ENCODE assay signal across 17 mouse cellular contexts in genomic region chr2:151921068-151921467, GRCm38 (mm10). TPM values are rescaled to one million over a fixed set of nuclear protein-coding genes. Genes with fewer than 3 reads are reported as not detected.
DNase-seq lines count a peak whose midpoint lies in the region; ATAC-seq and TF ChIP-seq lines count a peak whose summit lies in the region.
"Had no signal": no experiment of that assay in that cellular context is flagged by ENCODE, and none has a peak within 500 bp of the region (broad histone marks: within the 10 kb centered on the region; RNA-seq: fewer than 3 reads in every experiment).

No protein-coding gene starts in this region.

- no peaks in the 10 kb centered on the region for H3K9me3 ChIP-seq in forebrain, embryonic 10.5 days
- no peaks in the 10 kb centered on the region for H3K9me3 ChIP-seq in forebrain, embryonic 15.5 days
- no peaks in the 10 kb centered on the region for H3K9me3 ChIP-seq in midbrain, embryonic 11.5 days (ENCODE audit: control insufficient read depth, low read length)
- H3K9me3 ChIP-seq in midbrain, postnatal 0 days (ENCODE audit: low read length), result no peaks in the 10 kb centered on the region
- no peaks in the 10 kb centered on the region for H3K9me3 ChIP-seq in embryonic facial prominence, embryonic 11.5 days (replicated peaks; ENCODE audit: control insufficient read depth, low read length)
- H3K9me3 ChIP-seq: forebrain, embryonic 13.5 days; G1E; heart, embryonic 13.5 days; hindbrain, embryonic 15.5 days had no signal

- no peak for DNase-seq in forebrain, embryonic 10.5 days (ENCODE audit: extremely low spot score, low spot score)
- peak; percentile 64 for DNase-seq in midbrain, embryonic 11.5 days (ENCODE audit: low spot score, missing footprints)
- DNase-seq in midbrain, postnatal 0 days (ENCODE audit: low spot score), result no peak
- peak; percentile 27 for DNase-seq in embryonic facial prominence, embryonic 11.5 days (ENCODE audit: low spot score)
- no peak for DNase-seq in frontal cortex, postnatal 10 days (ENCODE audit: low spot score in 2 of 2)
- DNase-seq in adrenal gland, postnatal 36 days, result no peak
- DNase-seq: adrenal gland, postnatal 10 days; B cell, adult 2 months; cerebellum, adult 11-12 months; cerebellum, adult 9-11 months; cerebellum, postnatal 36 days had no signal

- H3K27ac ChIP-seq in forebrain, embryonic 10.5 days, result 0 out of 2 replicates have a peak overlapping the region, but pooled peaks have one; percentile 27
- H3K27ac ChIP-seq in forebrain, embryonic 15.5 days (replicated peaks), result no peak overlapping the region
- no peak overlapping the region for H3K27ac ChIP-seq in midbrain, embryonic 11.5 days (ENCODE audit: low read depth, low read length)
- no peak overlapping the region for H3K27ac ChIP-seq in midbrain, postnatal 0 days (ENCODE audit: low read depth, low read length)
- H3K27ac ChIP-seq in embryonic facial prominence, embryonic 11.5 days (replicated peaks; ENCODE audit: low read depth, low read length), result no peak overlapping the region
- H3K27ac ChIP-seq: forebrain, embryonic 13.5 days; heart, embryonic 13.5 days; hindbrain, embryonic 15.5 days had no signal

- WGBS in forebrain, embryonic 10.5 days, result 64% methylated on average over 8 of the region's 8 CpGs
- 43% methylated on average over 8 of the region's 8 CpGs for WGBS in forebrain, embryonic 15.5 days
- WGBS in midbrain, embryonic 11.5 days, result 68% methylated on average over 8 of the region's 8 CpGs
- 64% methylated on average over 8 of the region's 8 CpGs for WGBS in midbrain, postnatal 0 days
- WGBS in embryonic facial prominence, embryonic 11.5 days, result 50% methylated on average over 8 of the region's 8 CpGs

- H3K36me3 ChIP-seq in forebrain, embryonic 10.5 days (replicated peaks), result no peaks in the 10 kb centered on the region
- H3K36me3 ChIP-seq in forebrain, embryonic 15.5 days, result no peaks in the 10 kb centered on the region
- H3K36me3 ChIP-seq in midbrain, embryonic 11.5 days (ENCODE audit: control insufficient read depth, insufficient read depth, low read length), result no peaks in the 10 kb centered on the region
- no peaks in the 10 kb centered on the region for H3K36me3 ChIP-seq in midbrain, postnatal 0 days (ENCODE audit: insufficient read depth, low read length)
- H3K36me3 ChIP-seq in embryonic facial prominence, embryonic 11.5 days (replicated peaks; ENCODE audit: control insufficient read depth, insufficient read depth, low read depth, low read length), result no peaks in the 10 kb centered on the region
- H3K36me3 ChIP-seq: G1E; heart, embryonic 13.5 days; hindbrain, embryonic 15.5 days had no signal

- TF ChIP-seq CTCF in midbrain, postnatal 0 days (IDR thresholded peaks at IDR 0.05), result no peak

- H3K9ac ChIP-seq in forebrain, embryonic 15.5 days (replicated peaks), result no peak overlapping the region
- no peak overlapping the region for H3K9ac ChIP-seq in midbrain, embryonic 11.5 days (ENCODE audit: low read length)
- no peak overlapping the region for H3K9ac ChIP-seq in midbrain, postnatal 0 days (replicated peaks; ENCODE audit: low read length, poor library complexity, severe bottlenecking)
- no peak overlapping the region for H3K9ac ChIP-seq in embryonic facial prominence, embryonic 11.5 days (replicated peaks; ENCODE audit: low read length)
- H3K9ac ChIP-seq: forebrain, embryonic 13.5 days; heart, embryonic 13.5 days; hindbrain, embryonic 15.5 days had no signal

- H3K4me2 ChIP-seq in forebrain, embryonic 15.5 days (replicated peaks), result no peak overlapping the region
- no peak overlapping the region for H3K4me2 ChIP-seq in midbrain, embryonic 11.5 days
- no peak overlapping the region for H3K4me2 ChIP-seq in midbrain, postnatal 0 days (ENCODE audit: low read depth, low read length, poor library complexity, severe bottlenecking)
- no peak overlapping the region for H3K4me2 ChIP-seq in embryonic facial prominence, embryonic 11.5 days (ENCODE audit: low read depth, low read length)
- H3K4me2 ChIP-seq: forebrain, embryonic 13.5 days; heart, embryonic 13.5 days; hindbrain, embryonic 15.5 days had no signal

- ATAC-seq in forebrain, embryonic 15.5 days (replicated peaks), result no peak
- ATAC-seq in midbrain, embryonic 11.5 days (ENCODE audit: low FRiP score), result no peak
- no peak for ATAC-seq in midbrain, postnatal 0 days (ENCODE audit: low FRiP score)
- ATAC-seq in embryonic facial prominence, embryonic 11.5 days (replicated peaks; ENCODE audit: insufficient number of reproducible peaks, low FRiP score, low TSS enrichment, low read depth), result no peak
- ATAC-seq: CD4-positive, CD25-positive, alpha-beta regulatory T cell, adult 4 months; forebrain, embryonic 13.5 days had no signal

- no peak overlapping the region for H3K4me3 ChIP-seq in forebrain, embryonic 10.5 days
- H3K4me3 ChIP-seq in forebrain, embryonic 15.5 days, result no peak overlapping the region
- no peak overlapping the region for H3K4me3 ChIP-seq in midbrain, embryonic 11.5 days (ENCODE audit: low read depth, low read length)
- H3K4me3 ChIP-seq in midbrain, postnatal 0 days (ENCODE audit: low read depth, low read length), result no peak overlapping the region
- no peak overlapping the region for H3K4me3 ChIP-seq in embryonic facial prominence, embryonic 11.5 days (ENCODE audit: low read depth, low read length)
- H3K4me3 ChIP-seq: forebrain, embryonic 13.5 days; heart, embryonic 13.5 days; hindbrain, embryonic 15.5 days had no signal

- H3K4me1 ChIP-seq in forebrain, embryonic 10.5 days, result peaks cover 61% of the 10 kb centered on the region
- H3K4me1 ChIP-seq in forebrain, embryonic 15.5 days, result no peaks in the 10 kb centered on the region
- peaks cover 3% of the 10 kb centered on the region; the same call in 1 of the 2 replicates for H3K4me1 ChIP-seq in midbrain, embryonic 11.5 days (ENCODE audit: control insufficient read depth, insufficient read depth, low read length)
- H3K4me1 ChIP-seq in midbrain, postnatal 0 days (ENCODE audit: insufficient read depth, low read length), result no peaks in the 10 kb centered on the region
- peaks cover 8% of the 10 kb centered on the region for H3K4me1 ChIP-seq in embryonic facial prominence, embryonic 11.5 days (ENCODE audit: control insufficient read depth, insufficient read depth, low read length)

- no peaks in the 10 kb centered on the region for H3K27me3 ChIP-seq in forebrain, embryonic 10.5 days (ENCODE audit: poor library complexity, severe bottlenecking)
- no peaks in the 10 kb centered on the region for H3K27me3 ChIP-seq in forebrain, embryonic 15.5 days
- H3K27me3 ChIP-seq in midbrain, embryonic 11.5 days (ENCODE audit: control insufficient read depth, insufficient read depth, low read length), result no peaks in the 10 kb centered on the region
- H3K27me3 ChIP-seq in midbrain, postnatal 0 days (ENCODE audit: insufficient read depth, low read length), result no peaks in the 10 kb centered on the region
- H3K27me3 ChIP-seq in embryonic facial prominence, embryonic 11.5 days (ENCODE audit: control insufficient read depth, insufficient read depth, low read length), result no peaks in the 10 kb centered on the region
- H3K27me3 ChIP-seq: forebrain, embryonic 13.5 days; heart, embryonic 13.5 days; hindbrain, embryonic 15.5 days had no signal

RNA-seq across cellular contexts. Expression of gene Angpt4, which starts 10.1 kb away (rescaled TPM):
- polyA plus RNA-seq in forebrain, embryonic 10.5 days (2016; fragmentation: Nextera tagmentation; extraction: Ambion mirVana), result 0.06 and 0.17 TPM in 2 replicates
- polyA plus RNA-seq in forebrain, embryonic 15.5 days (2015; fragmentation: Nextera tagmentation; extraction: Ambion mirVana), result 0.20 TPM in 1 of 2 replicates, not detected in the other
- polyA plus RNA-seq in midbrain, embryonic 11.5 days (2014; fragmentation: Nextera tagmentation; extraction: Ambion mirVana), result 0.12 and 0.37 TPM in 2 replicates
- total RNA-seq in midbrain, postnatal 0 days (2014; rRNA removed), result 0.24 and 0.38 TPM in 2 replicates
- 0.09 and 0.25 TPM in 2 replicates for polyA plus RNA-seq in midbrain, postnatal 0 days (2015; fragmentation: Nextera tagmentation; extraction: Ambion mirVana)
- 0.45 and 0.52 TPM in 2 replicates for polyA plus RNA-seq in embryonic facial prominence, embryonic 11.5 days (2014; fragmentation: Nextera tagmentation; extraction: Ambion mirVana)
- 1 to 10 TPM in 1 of 2 experiments, under 1 TPM in 1; 0.33 to 1.2 TPM for total RNA-seq in adrenal gland, postnatal 36 days (2021)
- total RNA-seq: G1E had no signal
- polyA plus RNA-seq: CD4-positive, CD25-positive, alpha-beta regulatory T cell, adult 4 months; forebrain, embryonic 13.5 days; G1E had no signal

RNA-seq across cellular contexts. Expression of gene Fam110a, which starts 59.0 kb away (rescaled TPM):
- 60.3 and 70.4 TPM in 2 replicates for polyA plus RNA-seq in forebrain, embryonic 10.5 days (2016; fragmentation: Nextera tagmentation; extraction: Ambion mirVana)
- polyA plus RNA-seq in forebrain, embryonic 15.5 days (2015; fragmentation: Nextera tagmentation; extraction: Ambion mirVana), result 71.9 and 75.2 TPM in 2 replicates
- 85.9 and 96.4 TPM in 2 replicates for polyA plus RNA-seq in midbrain, embryonic 11.5 days (2014; fragmentation: Nextera tagmentation; extraction: Ambion mirVana)
- 25.9 and 28.7 TPM in 2 replicates for total RNA-seq in midbrain, postnatal 0 days (2014; rRNA removed)
- 36.1 and 43.5 TPM in 2 replicates for polyA plus RNA-seq in midbrain, postnatal 0 days (2015; fragmentation: Nextera tagmentation; extraction: Ambion mirVana)
- 31.7 and 34.8 TPM in 2 replicates for polyA plus RNA-seq in embryonic facial prominence, embryonic 11.5 days (2014; fragmentation: Nextera tagmentation; extraction: Ambion mirVana)
- total RNA-seq in adrenal gland, postnatal 36 days (2021), result 1 to 10 TPM; 8.5 to 9.6 TPM

Comparison
In these comparisons a context has a peak if more than half of its experiments do, and no peak if none do; other contexts are left out.
1. DNase-seq: peak in midbrain, embryonic 11.5 days (single experiment) and embryonic facial prominence, embryonic 11.5 days (single experiment); none in forebrain, embryonic 10.5 days (single experiment), midbrain, postnatal 0 days (single experiment), frontal cortex, postnatal 10 days (0 of 2) and adrenal gland, postnatal 36 days (0 of 2).